Mouse (Mus musculus) thymus, adult 2 months (tissue): ENCODE measurements around the gene Etv6. TPM values are rescaled to one million over a fixed set of nuclear protein-coding genes. Genes with fewer than 3 reads are reported as not detected.
A peak's percentile ranks its signal among the peaks of the same experiment; 100 is the strongest.
"Not testable (repeated sequence)": the region's sequence is repeated elsewhere in the genome, so short reads cannot be mapped to it uniquely, and the experiment has no call there.

Experiments
- DNase-seq: peaks from one replicate; pipeline ENCODE4 v3.0.0; 2021
- H3K27ac ChIP-seq: fragments of 200-500 bp; 2 replicates; pipeline ENCODE4 v1.5.1; 2012; ENCODE audit warnings: low read length, control low read depth; ENCODE audit not compliant: control insufficient read depth, insufficient read depth
- H3K27me3 ChIP-seq: fragments of 200-500 bp; 2 replicates; pipeline ENCODE4 v1.6.1; 2012; ENCODE audit warnings: mild to moderate bottlenecking, low read length, moderate library complexity, mixed read lengths; ENCODE audit not compliant: control insufficient read depth, insufficient read depth
- H3K36me3 ChIP-seq: fragments of 200-500 bp; 2 replicates; pipeline ENCODE4 v1.6.1; 2012; ENCODE audit warnings: mild to moderate bottlenecking, low read length, moderate library complexity; ENCODE audit not compliant: control insufficient read depth, insufficient read depth
- H3K4me1 ChIP-seq: fragments of 200-500 bp; replicated peaks from 2 replicates; pipeline ENCODE4 v1.6.1; 2012; ENCODE audit warnings: low read length; ENCODE audit not compliant: control insufficient read depth, insufficient read depth
- H3K4me3 ChIP-seq: fragments of 200-500 bp; 2 replicates; pipeline ENCODE4 v1.5.1; 2012; ENCODE audit warnings: mild to moderate bottlenecking, low read length, control low read depth, moderate library complexity; ENCODE audit not compliant: control insufficient read depth, insufficient read depth
- CTCF ChIP-seq: fragments of 200-500 bp; IDR thresholded peaks from 2 replicates; pipeline ENCODE4 v1.5.1; 2012; ENCODE audit warnings: mild to moderate bottlenecking, control low read depth, low read length, moderate library complexity, borderline replicate concordance; ENCODE audit not compliant: control insufficient read depth, poor library complexity, insufficient read depth; ENCODE audit errors: extremely low read depth
- POLR2A ChIP-seq: fragments of 200-500 bp; IDR thresholded peaks from 2 replicates; pipeline ENCODE4 v1.6.1; 2012; ENCODE audit warnings: mild to moderate bottlenecking, low read length, control low read depth, moderate library complexity; ENCODE audit not compliant: control insufficient read depth, poor library complexity, insufficient read depth; ENCODE audit errors: extremely low read depth
- WGBS: fragments of 180-500 bp; shearing (Covaris S2); methylation state at CpG from one replicate; pipeline ENCODE4 v1.1.7; 2018; 5-methylcytosine and 5-hydroxymethylcytosine counted together
- polyA plus RNA-seq: library from polyadenylated mRNA; depleted of rRNA; stranded (reverse); fragments of >200 nt; gene quantifications from 2 replicates; pipeline ENCODE4 v1.2.3, GENCODE M21; 2012; rRNA removed

The Etv6 gene
- polyA plus RNA-seq: 43.8 and 46.9 TPM in 2 replicates

DNA sequence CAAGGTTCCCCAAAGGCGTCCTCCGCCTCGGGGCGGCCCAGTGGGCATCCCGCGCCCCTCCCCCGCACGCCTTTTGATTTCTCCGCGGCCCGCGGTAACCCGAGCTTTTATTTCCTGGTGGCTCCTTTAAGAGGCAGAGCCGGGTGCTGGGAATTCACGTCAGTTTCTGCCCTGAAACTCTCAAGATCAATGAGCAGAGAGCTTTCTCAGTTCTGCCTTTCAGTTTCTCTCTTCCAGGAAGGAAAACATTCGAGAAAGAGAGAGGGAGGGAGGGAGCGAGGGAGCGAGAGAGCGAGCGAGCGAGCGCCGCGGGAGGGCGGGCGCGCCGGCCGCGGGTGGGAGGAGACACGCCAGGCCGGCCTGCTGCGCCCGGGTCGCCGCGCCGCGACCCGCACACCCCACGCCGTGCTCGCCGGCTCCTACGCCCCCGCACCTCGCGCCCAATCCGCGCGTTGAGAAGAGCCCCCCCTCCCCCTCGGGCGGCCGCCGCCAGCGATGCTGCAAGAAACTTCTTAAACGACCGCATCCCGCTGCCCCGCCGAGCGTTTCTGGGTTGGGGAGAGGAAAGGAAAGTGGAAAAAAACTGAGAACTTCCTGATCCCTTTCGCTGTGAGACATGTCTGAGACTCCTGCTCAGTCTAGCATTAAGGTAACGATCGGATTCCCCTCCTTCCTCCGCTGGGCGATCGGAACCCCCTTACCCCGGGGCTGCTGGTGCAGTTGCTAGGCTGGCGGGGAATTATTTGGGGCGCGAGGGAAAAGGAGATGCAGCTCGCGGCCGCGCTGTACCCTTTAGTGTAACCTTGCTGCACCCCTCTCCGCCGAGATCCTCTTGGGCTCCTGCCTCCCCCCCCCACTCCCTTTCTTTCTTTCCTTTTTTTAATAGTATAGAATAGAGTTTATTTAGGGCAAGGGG, at the start of gene Etv6:
Gene Etv6 (plus strand): TSS at position 211 of the 916 bp plus-strand sequence.
- TF ChIP-seq POLR2A (peak; percentile 37; the same call in 1 of the 2 replicates), CTCF (no peak)
- DNase-seq: peak; percentile 64
- no peaks in the 10 kb centered on the region for H3K27me3 ChIP-seq
- under 1% methylated on average over 71 of the region's 78 CpGs for WGBS
- peak within 1 kb of the TSS; percentile 70 for H3K27ac ChIP-seq
- H3K4me3 ChIP-seq: peak within 1 kb of the TSS; percentile 97
- H3K36me3 ChIP-seq: no peaks in the 10 kb centered on the region
- H3K4me1 ChIP-seq: peaks cover 27% of the 10 kb centered on the region

DNA sequence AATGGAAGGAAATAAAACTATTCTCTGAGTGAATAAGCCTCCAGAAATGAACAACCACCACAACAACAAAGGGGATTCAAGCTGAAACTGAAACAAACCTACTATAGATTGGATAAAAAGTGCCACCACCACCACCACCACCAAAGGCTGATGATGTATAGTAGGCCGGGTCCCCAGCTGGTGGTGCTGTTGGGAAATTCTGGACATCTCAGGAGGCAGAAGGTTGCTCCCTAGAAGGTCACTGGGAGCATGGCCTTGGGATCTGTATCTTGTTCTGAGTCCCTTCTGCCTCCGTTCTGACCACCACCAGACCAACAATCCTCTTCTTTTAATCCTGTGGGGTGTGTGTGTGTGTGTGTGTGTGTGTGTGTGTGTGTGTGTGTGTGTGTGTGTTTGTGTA, 49.3 kb upstream of the Etv6 start:
- DNase-seq: no peak
- WGBS: 80% methylated on average over 2 of the region's 2 CpGs
- TF ChIP-seq CTCF (no peak), POLR2A (no peak)

DNA sequence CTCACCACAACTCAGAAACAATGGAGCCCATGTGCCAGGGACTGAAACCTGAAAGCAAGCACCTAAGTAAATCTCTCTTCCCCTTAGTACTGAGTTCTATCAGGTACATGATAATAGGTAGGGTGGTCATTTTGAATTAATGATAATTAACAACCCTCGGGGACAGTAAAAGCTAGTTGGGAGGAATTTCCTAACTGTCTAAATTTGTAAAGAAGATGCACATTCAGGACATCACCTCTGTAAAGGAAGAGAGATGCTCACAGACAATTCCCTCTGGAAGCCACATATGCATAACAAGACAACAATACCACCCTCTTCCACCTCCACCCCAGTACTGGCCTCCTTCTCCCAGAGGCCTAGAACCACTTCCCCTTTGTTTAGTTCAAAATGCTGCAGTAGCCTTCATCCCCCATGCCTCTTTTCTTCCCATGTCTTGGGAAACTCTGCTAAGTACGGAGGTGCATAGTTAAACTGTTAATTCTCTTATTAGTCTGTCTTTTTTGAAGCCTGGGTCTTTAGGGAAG, 48.4 kb upstream of the Etv6 start:
- no peaks in the 10 kb centered on the region for H3K36me3 ChIP-seq
- H3K4me3 ChIP-seq: no peak overlapping the region
- TF ChIP-seq POLR2A (no peak), CTCF (no peak)
- H3K27me3 ChIP-seq: no peaks in the 10 kb centered on the region
- no peak for DNase-seq
- WGBS: 73% methylated on average over 2 of the region's 2 CpGs
- no peaks in the 10 kb centered on the region for H3K4me1 ChIP-seq
- H3K27ac ChIP-seq: no peak overlapping the region

More for the DNA sequence above, 49.3 kb upstream of the Etv6 start:
- Histone ChIP-seq H3K27ac (no peak overlapping the region), H3K4me3 (no peak overlapping the region), H3K4me1 (no peaks in the 10 kb centered on the region), H3K36me3 (no peaks in the 10 kb centered on the region), H3K27me3 (no peaks in the 10 kb centered on the region)

DNA sequence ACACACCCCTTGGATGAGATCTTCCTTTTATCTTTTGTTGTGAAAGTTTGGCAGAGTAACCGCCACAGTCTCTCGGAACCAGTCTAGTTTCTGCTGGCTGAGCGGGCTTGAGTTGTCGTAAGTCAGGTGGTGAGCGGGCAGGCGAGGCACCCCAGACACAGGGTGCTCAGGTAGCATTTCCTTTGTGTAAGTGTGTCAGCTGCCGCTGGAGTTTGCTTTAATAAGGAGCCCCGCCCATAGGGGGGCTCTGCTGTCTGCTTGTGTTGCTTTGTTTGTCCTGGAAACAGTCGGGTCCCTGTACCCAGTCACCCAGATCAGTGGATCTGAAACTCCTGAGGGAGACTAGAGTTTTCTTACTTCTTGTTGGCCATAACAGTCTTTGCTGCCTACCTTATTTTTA, 47.5 kb upstream of the Etv6 start:
- H3K4me1 ChIP-seq: no peaks in the 10 kb centered on the region
- DNase-seq: no peak
- no peak overlapping the region for H3K4me3 ChIP-seq
- 85% methylated on average over 9 of the region's 9 CpGs for WGBS
- H3K36me3 ChIP-seq: no peaks in the 10 kb centered on the region
- H3K27ac ChIP-seq: no peak overlapping the region
- no peak for TF ChIP-seq CTCF
- no peak for TF ChIP-seq POLR2A
- no peaks in the 10 kb centered on the region for H3K27me3 ChIP-seq

DNA sequence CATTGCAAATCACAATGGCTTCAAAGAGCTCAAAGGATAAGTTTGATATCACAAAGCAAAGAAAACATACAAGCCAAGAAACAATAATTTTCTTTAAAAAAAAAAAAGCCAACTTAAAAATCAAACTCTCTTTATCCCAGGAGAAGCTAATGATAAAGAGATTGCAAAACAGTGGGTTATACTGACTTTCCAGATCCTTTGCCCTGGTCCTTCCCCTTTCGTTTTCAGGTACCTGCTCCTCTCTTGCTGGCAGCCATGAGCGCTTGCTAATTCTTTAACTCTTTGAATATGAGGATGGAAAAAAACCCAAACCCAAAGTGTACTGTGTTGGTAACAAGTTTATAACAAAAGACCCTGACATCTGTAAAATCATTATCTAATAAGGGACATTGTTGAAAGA, 38.0 kb upstream of the Etv6 start:
- Histone ChIP-seq H3K36me3 (no peaks in the 10 kb centered on the region), H3K27me3 (no peaks in the 10 kb centered on the region), H3K27ac (no peak overlapping the region), H3K4me1 (no peaks in the 10 kb centered on the region), H3K4me3 (no peak overlapping the region)
- 71% methylated on average over 2 of the region's 2 CpGs for WGBS
- TF ChIP-seq POLR2A (no peak), CTCF (no peak)
- no peak for DNase-seq

DNA sequence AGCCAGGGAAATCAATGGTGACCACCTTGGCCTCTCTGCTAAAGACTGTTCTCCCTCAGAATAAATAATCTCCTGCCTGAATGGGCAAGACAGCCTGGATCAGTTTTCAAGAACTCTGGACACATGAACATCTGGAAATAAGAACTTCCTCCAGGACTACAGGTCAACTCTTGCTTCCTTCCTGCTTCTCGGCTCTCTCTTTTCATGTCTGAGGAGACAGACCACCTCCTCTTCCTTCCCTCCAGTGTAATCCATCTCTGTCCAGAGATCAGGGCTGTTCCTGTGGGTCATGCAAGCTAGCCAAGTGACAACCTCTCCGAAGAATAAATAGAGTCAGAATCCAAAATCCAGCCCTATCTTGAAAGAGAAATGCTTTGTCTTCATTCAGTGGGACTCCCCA, 37.6 kb upstream of the Etv6 start:
- 59% methylated on average over 2 of the region's 2 CpGs for WGBS
- TF ChIP-seq CTCF (no peak), POLR2A (no peak)

DNA sequence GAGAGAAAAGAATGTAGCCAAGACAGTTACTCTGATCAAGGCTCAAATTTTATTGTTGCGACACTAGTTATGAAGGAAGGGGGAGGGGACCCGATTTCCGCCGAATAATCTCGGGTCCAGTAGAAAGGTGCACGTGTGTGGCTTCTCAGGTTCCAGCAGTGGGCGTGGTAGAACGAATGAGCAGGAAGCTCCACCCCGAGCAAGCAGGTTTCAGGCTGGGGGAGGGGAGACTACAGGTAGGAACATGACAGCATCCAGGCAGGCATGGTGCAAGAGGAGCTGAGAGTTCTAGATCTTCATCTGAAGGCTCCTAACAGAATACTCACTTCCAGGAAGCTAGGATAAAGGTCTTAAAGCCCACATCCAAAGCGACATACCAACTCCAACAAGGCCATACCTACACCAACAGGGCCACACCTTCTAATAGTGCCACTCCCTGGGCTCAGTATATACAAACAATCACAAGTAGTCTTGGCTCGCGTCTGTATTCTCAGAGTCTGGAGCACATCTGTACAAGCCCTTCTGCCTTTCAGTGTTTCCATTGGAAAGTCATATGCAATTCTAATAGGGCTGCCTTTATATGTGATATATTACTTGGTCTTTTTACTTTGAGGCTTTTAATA, 20.9 kb upstream of the Etv6 start:
- DNase-seq, H3K36me3 ChIP-seq, H3K4me3 ChIP-seq, H3K27me3 ChIP-seq, H3K4me1 ChIP-seq, H3K27ac ChIP-seq: not testable (repeated sequence)
- 84% methylated on average over 6 of the region's 12 CpGs for WGBS

More for the DNA sequence above, 37.6 kb upstream of the Etv6 start:
- no peaks in the 10 kb centered on the region for H3K36me3 ChIP-seq
- no peaks in the 10 kb centered on the region for H3K27me3 ChIP-seq
- H3K27ac ChIP-seq: no peak overlapping the region
- no peaks in the 10 kb centered on the region for H3K4me1 ChIP-seq
- H3K4me3 ChIP-seq: no peak overlapping the region
- DNase-seq: no peak
